Mouse (Mus musculus) CD4-positive helper T cell, adult 2 months (primary cell): ENCODE measurements around the gene Kcnh2.
A peak's percentile ranks its signal among the peaks of the same experiment; 100 is the strongest.
"Not testable (repeated sequence)": the region's sequence is repeated elsewhere in the genome, so short reads cannot be mapped to it uniquely, and the experiment has no call there.

ENCODE experiments used
- DNase-seq: peaks from one replicate; pipeline ENCODE4 v3.0.0-alpha.2; 2012; ENCODE audit warnings: low read depth, missing footprints, low spot score

Gene Kcnh2

DNA sequence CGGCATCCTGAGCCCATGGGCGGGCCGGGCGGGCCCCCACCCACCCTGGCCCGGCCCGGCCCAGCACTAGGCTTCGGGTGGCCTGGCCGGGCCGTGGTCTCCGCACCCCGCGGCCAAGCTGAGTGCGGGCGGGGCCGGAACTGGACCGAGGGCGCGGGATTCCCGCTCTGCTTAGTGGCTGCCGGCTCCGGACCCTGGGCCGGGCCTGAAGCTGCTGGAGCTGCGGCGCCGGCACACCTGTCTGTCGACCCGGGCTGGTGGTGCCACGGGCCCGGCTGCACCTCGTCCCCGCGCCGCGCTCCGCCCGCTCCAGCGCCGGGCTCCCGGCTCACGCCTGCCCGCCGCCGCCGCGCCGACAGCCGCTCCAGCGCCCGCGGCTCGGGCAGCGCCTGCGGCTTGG, at the start of gene Kcnh2:
Kcnh2 (minus strand) TSS at position 327 of the 400 bp plus-strand sequence.
- no peak for DNase-seq

DNA sequence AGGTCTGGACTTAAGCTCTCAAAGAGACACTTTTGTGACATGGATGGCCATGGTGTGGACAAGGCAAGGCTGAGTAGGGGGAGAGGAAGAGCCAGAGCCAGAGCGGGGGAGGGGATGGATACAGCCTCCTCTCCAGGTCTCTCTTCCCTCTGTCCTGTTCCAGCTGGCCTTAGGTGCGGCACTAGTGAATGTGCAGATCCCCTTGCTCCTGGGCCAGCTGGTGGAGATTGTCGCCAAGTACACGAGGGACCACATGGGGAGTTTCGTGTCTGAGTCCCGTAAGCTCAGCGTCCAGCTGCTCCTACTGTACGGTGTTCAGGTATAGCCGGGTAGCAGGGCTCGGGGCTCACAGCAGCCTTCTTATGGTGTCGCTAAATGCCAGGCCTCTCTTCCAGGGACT, 49.0 kb upstream of the Kcnh2 start:
- DNase-seq = no peak

DNA sequence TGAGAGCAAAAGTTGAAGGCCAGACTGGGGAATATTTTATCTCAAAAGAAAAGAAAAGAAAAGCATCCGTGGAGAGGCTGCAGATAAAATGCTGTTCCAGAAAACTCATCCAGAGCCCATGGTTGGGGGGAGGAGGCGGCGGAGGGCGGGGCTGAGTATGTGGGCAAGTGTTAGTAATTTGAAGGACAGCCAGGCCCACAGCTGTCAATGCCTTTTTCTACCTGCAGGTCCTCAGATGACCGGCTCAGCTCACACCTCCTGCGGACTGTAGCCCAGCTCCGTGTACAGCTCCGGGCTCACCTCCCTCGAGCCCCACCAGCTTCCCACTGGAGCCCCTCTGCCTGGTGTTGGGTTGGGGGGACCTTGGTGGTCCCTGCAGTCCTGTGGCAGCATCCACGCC, 48.3 kb upstream of the Kcnh2 start:
- no peak for DNase-seq

DNA sequence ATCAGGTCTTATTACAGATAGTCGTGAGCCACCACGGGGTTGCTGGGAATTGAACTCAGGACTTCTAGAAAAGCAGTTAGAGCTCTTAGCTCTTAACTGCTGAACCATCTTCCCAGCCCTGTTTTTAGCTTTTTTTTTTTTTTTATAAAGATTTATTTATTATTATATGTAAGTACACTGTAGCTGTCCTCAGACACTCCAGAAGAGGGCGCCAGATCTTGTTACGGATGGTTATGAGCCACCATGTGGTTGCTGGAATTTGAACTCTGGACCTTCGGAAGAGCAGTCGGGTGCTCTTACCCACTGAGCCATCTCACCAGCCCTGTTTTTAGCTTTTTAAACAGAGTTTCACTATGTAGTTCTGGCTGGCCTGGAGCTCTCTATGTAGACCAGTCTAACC, 44.9 kb upstream of the Kcnh2 start:
- DNase-seq = not testable (repeated sequence)

GRCm38 (mm10) chr5:24394165-24394894, 42.9 kb upstream of the Kcnh2 start:
- peak; percentile 95 for DNase-seq

GRCm38 (mm10) chr5:24393392-24393997, 42.1 kb upstream of the Kcnh2 start, which contains the start of gene Abcb8:
Gene Abcb8 (plus strand): TSS chr5:24393663.
- peak; percentile 88 for DNase-seq

DNA sequence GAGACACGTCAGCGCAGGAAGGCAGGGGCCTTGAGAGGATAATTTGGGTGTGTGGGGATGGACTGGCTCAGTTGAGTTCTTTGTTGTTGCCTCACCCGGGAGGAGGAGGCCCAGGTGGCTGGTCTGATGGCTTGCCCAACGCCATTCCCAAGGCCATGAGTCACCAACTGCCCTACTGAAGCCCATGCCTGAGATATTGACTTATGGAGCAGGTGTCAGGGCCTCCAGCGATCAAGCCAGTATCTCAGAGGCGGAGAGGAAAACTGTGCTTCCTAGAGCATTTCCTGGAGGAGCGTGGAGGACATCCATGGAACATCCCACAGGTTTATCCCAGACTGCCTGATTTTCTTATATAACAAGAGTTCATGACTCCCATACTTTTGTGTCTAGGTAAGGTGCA, 41.3 kb upstream of the Kcnh2 start:
- no peak for DNase-seq

- no peak for DNase-seq
Measured at GRCm38 (mm10) chr5:24391864-24392263, 40.5 kb upstream of the Kcnh2 start, which contains the start of gene Atg9b. Gene Atg9b (minus strand): TSS chr5:24392143.

GRCm38 (mm10) chr5:24389658-24390020, 38.2 kb upstream of the Kcnh2 start:
- DNase-seq = no peak

DNA sequence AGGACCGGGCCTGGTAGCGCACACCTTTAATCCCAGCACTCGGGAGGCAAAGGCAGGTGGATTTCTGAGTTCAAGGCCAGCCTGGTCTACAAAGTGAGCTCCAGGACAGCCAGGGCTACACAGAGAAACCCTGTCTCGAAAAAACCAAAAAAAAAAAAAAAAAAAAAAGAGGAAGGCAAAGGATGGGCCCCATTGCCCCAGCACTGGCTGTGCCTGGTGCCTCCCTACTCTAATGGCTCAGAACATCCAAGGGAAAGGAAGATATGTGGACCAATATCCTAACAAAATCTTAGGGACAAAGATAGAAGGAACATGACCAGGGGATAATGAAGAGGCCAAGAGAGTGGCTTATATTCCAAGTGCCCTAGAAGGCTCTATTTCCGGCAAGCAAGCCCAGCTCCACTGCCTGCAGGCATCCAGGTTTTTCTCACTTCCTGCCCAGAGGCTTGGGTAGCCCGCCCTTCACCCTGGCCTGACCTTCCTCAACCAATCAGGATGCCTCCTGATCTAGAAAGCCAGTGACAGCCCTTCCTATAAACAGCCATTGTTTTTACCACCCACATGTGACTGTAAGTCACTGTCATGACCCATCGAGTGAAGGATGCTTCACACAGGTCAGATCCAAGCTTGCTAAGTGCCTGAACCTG, 37.7 kb upstream of the Kcnh2 start:
- DNase-seq = peak; percentile 76

GRCm38 (mm10) chr5:24388246-24388915, 37.0 kb upstream of the Kcnh2 start:
- no peak for DNase-seq

GRCm38 (mm10) chr5:24387264-24388241, 36.1 kb upstream of the Kcnh2 start:
- DNase-seq = peak; percentile 72

GRCm38 (mm10) chr5:24385887-24386550, 34.6 kb upstream of the Kcnh2 start:
- DNase-seq = no peak

DNA sequence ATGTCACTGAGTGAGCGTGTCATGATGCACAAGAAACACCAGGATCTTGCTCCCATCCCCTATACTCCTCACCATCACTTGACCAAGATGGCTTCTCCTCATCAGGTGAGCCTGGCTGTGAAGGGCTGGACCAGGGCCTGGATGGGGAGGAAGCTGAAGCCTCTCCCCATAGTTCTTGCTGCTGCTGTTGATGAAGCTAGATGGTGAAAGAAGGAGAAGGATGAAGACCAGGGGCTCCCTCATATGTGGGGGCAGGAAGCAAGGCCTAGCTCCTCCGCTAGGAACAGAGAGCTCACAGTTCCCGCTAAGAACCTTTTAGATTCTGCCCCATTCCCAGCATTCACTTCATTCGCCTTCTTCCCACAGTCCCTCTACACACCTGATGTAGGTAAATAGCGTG, 34.0 kb upstream of the Kcnh2 start:
- no peak for DNase-seq

- DNase-seq = peak; percentile 79
Measured at GRCm38 (mm10) chr5:24384407-24384806, 33.0 kb upstream of the Kcnh2 start.

GRCm38 (mm10) chr5:24383026-24383859, 31.8 kb upstream of the Kcnh2 start:
- DNase-seq = peak; percentile 93

DNA sequence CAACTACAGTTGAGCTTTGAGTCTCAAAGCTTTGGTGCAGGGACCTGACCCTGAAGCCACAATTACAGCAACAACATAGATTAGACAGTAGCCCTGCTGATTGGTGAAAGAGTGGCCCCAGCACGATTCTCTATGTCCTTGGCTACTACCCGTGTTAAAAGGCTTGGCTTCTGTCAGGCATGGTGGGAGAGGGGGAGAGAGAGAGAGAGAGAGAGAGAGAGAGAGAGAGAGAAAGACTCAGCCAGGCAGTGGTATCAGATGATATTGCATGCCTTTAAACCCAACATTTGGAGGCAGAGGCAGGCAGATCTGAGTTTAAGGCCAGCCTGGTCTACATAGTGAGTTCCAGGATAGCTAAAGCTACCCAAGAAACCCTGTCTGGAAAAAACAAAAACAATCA, 30.6 kb upstream of the Kcnh2 start:
- no peak for DNase-seq

DNA sequence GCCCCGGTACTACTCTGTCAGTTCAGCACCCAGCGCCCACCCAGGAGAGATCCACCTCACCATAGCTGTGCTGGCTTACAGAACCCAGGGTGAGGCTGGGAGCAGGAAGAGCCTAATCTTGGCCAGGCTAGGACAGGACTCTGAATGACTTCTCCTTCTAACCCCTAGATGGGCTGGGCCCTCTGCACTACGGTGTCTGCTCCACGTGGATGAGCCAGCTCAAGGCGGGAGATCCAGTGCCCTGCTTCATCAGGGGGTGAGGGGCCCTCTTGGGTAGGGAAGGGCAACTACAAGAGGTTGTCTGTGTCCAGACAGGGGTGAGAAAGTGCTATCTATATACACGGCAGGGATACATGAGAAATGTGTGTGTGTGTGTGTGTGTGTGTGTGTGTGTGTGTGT, 30.1 kb upstream of the Kcnh2 start:
- no peak for DNase-seq

- DNase-seq = no peak
Measured at GRCm38 (mm10) chr5:24380499-24380898, 29.1 kb upstream of the Kcnh2 start.

GRCm38 (mm10) chr5:24379501-24379900, 28.1 kb upstream of the Kcnh2 start:
- no peak for DNase-seq
